Mouse (Mus musculus) kidney, postnatal 0 days (tissue): Measurements from ENCODE around the gene Ccndbp1. TPM values are rescaled to one million over a fixed set of nuclear protein-coding genes. Genes with fewer than 3 reads are reported as not detected.

Source experiments
- ATAC-seq: fragments of 200-750 bp; cut with Nextera tagmentation; replicated peaks from 2 replicates; pipeline ENCODE4 v1.8.0; 2017; ENCODE audit warnings: low read depth, moderate number of reproducible peaks, moderate TSS enrichment, moderate library complexity; ENCODE audit not compliant: low FRiP score
- DNase-seq: peaks from one replicate; pipeline ENCODE4 v3.0.0-alpha.2; 2016; ENCODE audit warnings: low spot score
- H3K27ac ChIP-seq: fragments of 300-500 bp; sonication (generic); 2 replicates; pipeline ENCODE4 v1.5.1; 2014; ENCODE audit warnings: mild to moderate bottlenecking
- H3K27me3 ChIP-seq: fragments of 300-500 bp; sonication (generic); 2 replicates; pipeline ENCODE4 v1.6.1; 2014; ENCODE audit warnings: low read length, mixed read lengths; ENCODE audit not compliant: insufficient read depth
- H3K36me3 ChIP-seq: fragments of 300-500 bp; sonication (generic); 2 replicates; pipeline ENCODE4 v1.6.1; 2014; ENCODE audit warnings: low read length, mixed read lengths; ENCODE audit not compliant: insufficient read depth
- H3K4me1 ChIP-seq: fragments of 300-500 bp; sonication (generic); replicated peaks from 2 replicates; pipeline ENCODE4 v1.6.1; 2014; ENCODE audit warnings: antibody characterized with exemption, low read length, mixed read lengths; ENCODE audit not compliant: insufficient read depth
- H3K4me2 ChIP-seq: fragments of 300-500 bp; sonication (generic); 2 replicates; pipeline ENCODE4 v1.6.1; 2014; ENCODE audit warnings: mild to moderate bottlenecking, low read length, moderate library complexity, mixed read lengths
- H3K4me3 ChIP-seq: fragments of 300-500 bp; sonication (generic); replicated peaks from 2 replicates; pipeline ENCODE4 v1.5.1; 2014; ENCODE audit warnings: low read depth, low read length
- H3K9ac ChIP-seq: fragments of 300-500 bp; sonication (generic); 2 replicates; pipeline ENCODE4 v1.6.1; 2014; ENCODE audit warnings: low read depth, low read length
- H3K9me3 ChIP-seq: fragments of 300-500 bp; sonication (generic); replicated peaks from 2 replicates; pipeline ENCODE4 v1.6.1; 2016; ENCODE audit warnings: low read length, inconsistent platforms, mixed read lengths
- CTCF ChIP-seq: IDR thresholded peaks from 2 replicates; pipeline ENCODE4 v1.5.1; 2016; ENCODE audit warnings: antibody characterized with exemption, low read depth, mild to moderate bottlenecking, moderate library complexity
- WGBS: fragments of 180-500 bp; shearing (Covaris S2); extraction: QIAGEN DNeasy Blood & Tissue Kit; methylation state at CpG from one replicate; pipeline ENCODE4 v1.1.7; 2014; 5-methylcytosine and 5-hydroxymethylcytosine counted together
- polyA plus RNA-seq: library from polyadenylated mRNA; unstranded; fragments of >200 nt; fragmentation: Nextera tagmentation; extraction: Ambion mirVana; gene quantifications from 2 replicates; pipeline ENCODE4 v1.2.1, GENCODE M21; 2015

The Ccndbp1 gene
- polyA plus RNA-seq, 1 experiment from 2014 or later: 54.1 TPM

DNA sequence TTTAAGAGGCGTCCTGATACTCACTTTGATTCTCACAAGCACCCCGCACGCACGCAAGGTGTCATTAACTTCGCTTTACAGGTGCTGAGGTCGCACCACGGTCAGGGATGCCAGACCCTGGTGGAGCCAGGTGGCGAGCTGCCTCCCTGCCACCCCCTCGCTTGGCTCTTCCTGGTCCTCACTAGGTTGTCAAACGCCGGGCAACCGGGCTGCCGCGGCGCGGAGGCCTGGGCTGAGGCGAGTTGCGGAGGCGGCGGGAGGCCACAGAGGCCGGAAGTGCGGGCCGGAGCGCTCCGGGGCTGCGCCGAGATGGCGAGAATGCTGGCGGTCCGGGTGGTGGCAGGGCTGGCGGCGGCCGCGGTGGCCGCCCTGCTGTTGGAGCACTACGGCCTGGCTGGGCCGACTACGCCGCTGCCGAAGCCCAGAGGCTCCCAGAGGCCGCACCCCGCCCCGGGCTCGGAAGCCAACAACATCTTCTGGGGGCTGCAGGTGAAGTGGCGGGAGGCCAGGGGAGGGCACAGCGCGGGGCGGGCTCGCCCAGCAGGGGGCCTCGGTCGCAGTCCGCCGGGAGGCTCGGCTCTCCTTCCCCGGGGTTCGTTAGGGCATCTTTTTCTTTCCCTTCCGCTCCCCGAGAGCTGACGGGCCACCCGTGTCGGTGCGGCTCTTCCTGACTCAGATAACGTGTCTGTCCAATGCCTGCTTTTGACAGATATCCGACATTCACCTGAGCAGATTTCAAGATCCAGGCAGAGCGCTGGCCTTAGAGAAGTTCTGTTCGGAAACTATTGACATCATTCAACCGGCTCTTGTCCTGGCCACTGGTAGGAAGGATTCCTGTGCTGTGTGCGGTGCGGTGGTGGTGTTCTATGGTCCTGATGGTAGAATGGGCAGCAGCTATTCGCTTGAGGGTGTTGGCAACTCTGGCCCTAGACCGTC lies 30.9 kb upstream of the Ccndbp1 start, which contains the start of gene Tmem62:
Gene Tmem62, plus strand, starts transcription at position 28 of the 936 bp plus-strand sequence.
- peak; percentile 54 for TF ChIP-seq CTCF
- H3K27ac ChIP-seq: peak within 1 kb of the TSS; percentile 83
- no peaks in the 10 kb centered on the region for H3K27me3 ChIP-seq
- ATAC-seq (peak; percentile 85), DNase-seq (peak; percentile 66)
- H3K4me3 ChIP-seq: peak within 1 kb of the TSS; percentile 61
- no peaks in the 10 kb centered on the region for H3K9me3 ChIP-seq
- H3K4me2 ChIP-seq: peak within 1 kb of the TSS; percentile 95
- H3K4me1 ChIP-seq: no peaks in the 10 kb centered on the region
- peak within 1 kb of the TSS; percentile 82 for H3K9ac ChIP-seq
- WGBS: 2% methylated on average over 60 of the region's 71 CpGs
- H3K36me3 ChIP-seq: no peaks in the 10 kb centered on the region

- DNase-seq: no peak
- no peaks in the 10 kb centered on the region for H3K4me1 ChIP-seq
- 82% methylated on average over 8 of the region's 8 CpGs for WGBS
- H3K27ac ChIP-seq: peak overlapping the region; percentile 83; the same call in 1 of the 2 replicates
- H3K9ac ChIP-seq: peak overlapping the region; percentile 82
- H3K36me3 ChIP-seq: no peaks in the 10 kb centered on the region
- H3K4me3 ChIP-seq: peak overlapping the region; percentile 61
- H3K4me2 ChIP-seq: peak overlapping the region; percentile 95
- H3K27me3 ChIP-seq: no peaks in the 10 kb centered on the region
- TF ChIP-seq CTCF: no peak
- H3K9me3 ChIP-seq: no peaks in the 10 kb centered on the region
- ATAC-seq: no peak
Measured at GRCm38 (mm10) chr2:120977926-120978692, 30.1 kb upstream of the Ccndbp1 start.

DNA sequence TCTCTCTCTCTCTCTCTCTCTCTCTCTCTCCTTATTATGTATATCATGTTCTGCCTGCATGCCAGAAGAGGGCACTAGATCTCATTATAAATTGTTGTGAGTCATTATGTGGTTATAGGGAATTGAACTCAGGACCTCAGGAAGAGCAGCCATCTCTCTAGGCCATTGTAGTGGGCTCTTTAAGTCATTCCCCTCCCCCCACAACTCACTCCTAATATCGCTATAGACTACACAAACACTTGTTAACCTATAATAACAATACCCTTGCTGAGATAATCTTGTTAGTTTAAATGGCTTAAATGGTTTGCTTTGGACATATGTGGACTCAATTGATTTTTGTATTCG lies 29.5 kb upstream of the Ccndbp1 start:
- no peaks in the 10 kb centered on the region for H3K4me1 ChIP-seq
- peak; percentile 27 for DNase-seq
- H3K9ac ChIP-seq: no peak overlapping the region
- H3K27me3 ChIP-seq: no peaks in the 10 kb centered on the region
- no peak overlapping the region for H3K27ac ChIP-seq
- H3K36me3 ChIP-seq: no peaks in the 10 kb centered on the region
- H3K4me3 ChIP-seq: no peak overlapping the region
- no peak for ATAC-seq
- 70% methylated on average over 2 of the region's 2 CpGs for WGBS
- H3K9me3 ChIP-seq: no peaks in the 10 kb centered on the region
- TF ChIP-seq CTCF: peak; percentile 43
- H3K4me2 ChIP-seq: no peak overlapping the region

- H3K36me3 ChIP-seq: no peaks in the 10 kb centered on the region
- DNase-seq (no peak), ATAC-seq (no peak)
- 87% methylated on average over 1 of the region's 1 CpGs for WGBS
- H3K9me3 ChIP-seq: no peaks in the 10 kb centered on the region
- TF ChIP-seq CTCF: no peak
- no peaks in the 10 kb centered on the region for H3K4me1 ChIP-seq
- H3K4me2 ChIP-seq: no peak overlapping the region
- no peaks in the 10 kb centered on the region for H3K27me3 ChIP-seq
- H3K27ac ChIP-seq: no peak overlapping the region
- H3K9ac ChIP-seq: no peak overlapping the region
- H3K4me3 ChIP-seq: no peak overlapping the region
Measured at GRCm38 (mm10) chr2:120979819-120980218, 28.4 kb upstream of the Ccndbp1 start.

GRCm38 (mm10) chr2:120980861-120981260 lies 27.3 kb upstream of the Ccndbp1 start:
- H3K27ac ChIP-seq: no peak overlapping the region
- H3K9me3 ChIP-seq: no peaks in the 10 kb centered on the region
- H3K4me2 ChIP-seq: no peak overlapping the region
- H3K36me3 ChIP-seq: no peaks in the 10 kb centered on the region
- H3K4me3 ChIP-seq: no peak overlapping the region
- H3K27me3 ChIP-seq: no peaks in the 10 kb centered on the region
- WGBS: 67% methylated on average over 2 of the region's 2 CpGs
- H3K4me1 ChIP-seq: no peaks in the 10 kb centered on the region
- no peak for TF ChIP-seq CTCF
- DNase-seq (no peak), ATAC-seq (no peak)
- H3K9ac ChIP-seq: no peak overlapping the region

DNA sequence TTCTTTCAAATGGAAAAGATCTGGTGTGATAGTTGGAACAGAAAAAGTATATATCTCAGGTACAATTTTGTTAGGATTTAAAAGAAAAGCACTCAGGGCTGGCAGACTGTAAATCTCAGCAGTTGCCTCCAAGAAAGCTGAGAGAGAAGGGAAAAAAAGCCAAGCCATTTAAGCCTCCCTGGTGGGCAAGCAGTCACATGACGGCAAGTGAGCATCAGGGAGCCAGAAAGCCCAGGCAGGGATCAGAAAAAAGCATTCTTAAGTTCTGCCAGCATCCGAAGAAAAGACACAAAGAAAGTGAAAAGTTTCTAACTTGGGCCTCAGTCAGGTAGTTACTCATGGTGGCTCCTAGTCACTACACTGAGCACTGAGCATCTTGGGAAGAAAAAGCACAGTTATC lies 24.6 kb upstream of the Ccndbp1 start:
- WGBS: 30% methylated on average over 2 of the region's 2 CpGs
- H3K36me3 ChIP-seq: no peaks in the 10 kb centered on the region
- H3K4me2 ChIP-seq: no peak overlapping the region
- DNase-seq (no peak), ATAC-seq (no peak)
- H3K4me1 ChIP-seq: no peaks in the 10 kb centered on the region
- no peaks in the 10 kb centered on the region for H3K9me3 ChIP-seq
- H3K4me3 ChIP-seq: no peak overlapping the region
- H3K27me3 ChIP-seq: no peaks in the 10 kb centered on the region
- H3K27ac ChIP-seq: no peak overlapping the region
- no peak overlapping the region for H3K9ac ChIP-seq
- no peak for TF ChIP-seq CTCF
